Mouse (Mus musculus) heart, embryonic 12.5 days (tissue): ENCODE data around the gene Stoml1. TPM values are rescaled to one million over a fixed set of nuclear protein-coding genes. Genes with fewer than 3 reads are reported as not detected.

Experiments
- ATAC-seq: fragments of 200-750 bp; cut with Nextera tagmentation; 2 replicates; pipeline ENCODE4 v1.8.0; 2017; ENCODE audit warnings: moderate TSS enrichment, moderate library complexity; ENCODE audit not compliant: insufficient number of reproducible peaks, low FRiP score
- H3K27ac ChIP-seq: fragments of 300-500 bp; sonication (generic); 2 replicates; pipeline ENCODE4 v1.5.1; 2016; ENCODE audit warnings: mild to moderate bottlenecking, moderate library complexity; ENCODE audit not compliant: poor library complexity, severe bottlenecking
- H3K27me3 ChIP-seq: fragments of 300-500 bp; sonication (generic); replicated peaks from 2 replicates; pipeline ENCODE4 v1.6.1; 2016; ENCODE audit warnings: mild to moderate bottlenecking, moderate library complexity
- H3K36me3 ChIP-seq: fragments of 300-500 bp; sonication (generic); 2 replicates; pipeline ENCODE4 v1.6.1; 2016; ENCODE audit warnings: mild to moderate bottlenecking, moderate library complexity
- H3K4me1 ChIP-seq: fragments of 300-500 bp; sonication (generic); replicated peaks from 2 replicates; pipeline ENCODE4 v1.6.1; 2016; ENCODE audit warnings: mild to moderate bottlenecking
- H3K4me2 ChIP-seq: fragments of 300-500 bp; sonication (generic); 2 replicates; pipeline ENCODE4 v1.6.1; 2016; ENCODE audit warnings: mild to moderate bottlenecking, moderate library complexity
- H3K4me3 ChIP-seq: fragments of 300-500 bp; sonication (generic); 2 replicates; pipeline ENCODE4 v1.5.1; 2016; ENCODE audit warnings: mild to moderate bottlenecking
- H3K9ac ChIP-seq: fragments of 300-500 bp; sonication (generic); 2 replicates; pipeline ENCODE4 v1.6.1; 2016; ENCODE audit warnings: mild to moderate bottlenecking, moderate library complexity
- H3K9me3 ChIP-seq: fragments of 300-500 bp; sonication (generic); replicated peaks from 2 replicates; pipeline ENCODE4 v1.6.1; 2016; ENCODE audit warnings: mild to moderate bottlenecking, moderate library complexity
- WGBS: fragments of 180-500 bp; shearing (Covaris S2); methylation state at CpG from one replicate; pipeline ENCODE4 v1.1.7; 2016; 5-methylcytosine and 5-hydroxymethylcytosine counted together
- microRNA-seq: library from miRNA; unstranded; fragments of <30 nt; microRNA quantifications from one replicate; pipeline ENCODE4, GENCODE M21; 2017
- polyA plus RNA-seq: library from polyadenylated mRNA; unstranded; fragments of >200 nt; fragmentation: Nextera tagmentation; extraction: Ambion mirVana; gene quantifications from 2 replicates; pipeline ENCODE4 v1.2.1, GENCODE M21; 2016

The Stoml1 gene
- polyA plus RNA-seq, 1 experiment from 2014 or later = 24.0 TPM

DNA sequence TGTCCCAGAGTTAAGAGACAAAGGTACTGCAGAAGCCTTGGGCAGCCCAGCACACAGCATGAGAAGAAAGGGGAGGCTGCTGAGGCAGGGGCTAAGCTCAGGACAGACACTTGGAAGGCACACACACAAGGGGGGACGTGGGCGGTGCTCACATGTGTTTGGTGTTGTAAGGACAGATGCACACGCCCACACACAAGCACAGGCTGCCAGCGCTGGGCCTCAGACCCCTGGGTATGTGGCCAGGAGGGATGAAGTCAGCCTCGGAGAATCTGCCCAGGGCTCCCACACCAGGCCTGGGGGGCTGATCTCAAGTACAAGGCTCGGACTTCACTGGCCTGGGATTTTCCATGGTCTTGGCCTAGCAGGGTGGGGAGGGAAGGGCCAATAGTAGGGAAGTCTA lies 55.4 kb downstream of the Stoml1 start:
- H3K4me1 ChIP-seq = peaks cover 92% of the 10 kb centered on the region
- peak overlapping the region; percentile 39 for H3K9ac ChIP-seq
- no peak for ATAC-seq
- peak overlapping the region; percentile 42 for H3K4me2 ChIP-seq
- H3K9me3 ChIP-seq = no peaks in the 10 kb centered on the region
- H3K4me3 ChIP-seq = no peak overlapping the region
- no peaks in the 10 kb centered on the region for H3K36me3 ChIP-seq
- 21% methylated on average over 6 of the region's 6 CpGs for WGBS
- H3K27me3 ChIP-seq = no peaks in the 10 kb centered on the region; the same call in 1 of the 2 replicates
- peak overlapping the region; percentile 75 for H3K27ac ChIP-seq

DNA sequence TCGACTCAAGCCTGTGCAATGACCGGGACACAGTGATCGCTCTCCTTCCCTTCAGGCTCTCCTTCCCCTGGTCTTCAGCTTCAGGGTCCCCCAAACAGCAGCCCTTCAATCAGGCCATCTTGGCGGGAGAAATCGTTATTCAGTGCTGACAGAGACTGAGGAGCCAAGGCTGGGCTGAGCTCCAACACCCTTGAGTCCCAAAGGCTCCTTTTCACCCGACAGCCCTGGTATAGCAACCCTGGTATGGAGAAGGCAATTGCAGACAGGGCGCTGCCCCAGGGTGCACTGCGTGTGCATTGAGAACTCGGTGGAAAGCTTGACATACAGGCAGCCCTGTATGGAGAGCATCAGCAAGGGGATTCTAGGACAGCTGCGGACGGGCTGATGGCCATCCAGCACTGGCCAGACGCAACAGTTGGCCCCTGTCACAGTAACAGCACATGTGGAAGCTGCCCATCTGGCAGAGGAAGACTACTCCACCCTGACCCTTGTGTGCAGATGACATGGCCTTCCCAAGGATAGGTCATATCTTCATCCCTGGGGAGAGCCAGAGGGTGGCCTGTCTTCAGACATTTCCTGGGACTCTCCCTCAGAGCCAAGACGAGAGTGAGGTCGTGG lies 57.2 kb downstream of the Stoml1 start:
- Histone ChIP-seq H3K9me3 (no peaks in the 10 kb centered on the region), H3K9ac (peak overlapping the region; percentile 33; the same call in 1 of the 2 replicates), H3K27me3 (no peaks in the 10 kb centered on the region; the same call in 1 of the 2 replicates), H3K4me2 (peak overlapping the region; percentile 52), H3K4me1 (peaks cover 91% of the 10 kb centered on the region), H3K27ac (0 out of 2 replicates have a peak overlapping the region, but pooled peaks have one; percentile 10), H3K36me3 (no peaks in the 10 kb centered on the region), H3K4me3 (peak overlapping the region; percentile 11)
- WGBS = 74% methylated on average over 14 of the region's 14 CpGs
- ATAC-seq = no peak

DNA sequence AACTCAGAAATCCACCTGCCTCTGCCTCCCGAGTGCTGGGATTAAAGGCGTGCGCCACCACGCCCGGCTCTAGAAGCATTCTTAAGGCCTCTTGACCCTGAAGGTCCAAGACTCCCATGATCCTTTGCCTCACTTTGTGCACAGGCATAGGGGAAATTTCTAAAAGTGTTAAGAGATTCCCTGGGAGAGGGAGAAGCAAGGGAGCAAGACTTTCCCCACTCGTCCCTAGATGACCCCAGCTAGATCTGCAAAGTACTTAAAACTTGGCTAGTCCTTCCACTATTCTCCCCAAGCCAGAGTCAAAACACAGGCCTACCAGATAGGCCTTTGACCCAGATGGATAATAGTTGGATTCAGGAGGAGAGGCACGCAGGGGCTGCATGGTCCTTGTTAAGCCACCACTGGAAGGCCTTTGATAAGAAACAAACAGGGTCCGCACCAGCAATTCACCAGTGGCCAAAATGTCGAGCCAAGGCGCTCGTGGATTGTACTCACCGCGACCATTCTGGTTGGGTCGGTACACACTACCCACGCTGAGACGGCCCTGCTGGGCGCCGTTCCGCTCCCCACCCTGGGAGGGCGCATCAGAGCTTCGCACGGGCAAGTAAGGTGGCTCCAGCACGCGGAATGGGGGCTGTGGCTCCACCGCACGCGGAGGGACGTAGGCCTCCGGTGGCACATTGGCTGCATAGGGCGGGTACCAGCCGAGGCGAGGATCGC lies 58.4 kb downstream of the Stoml1 start:
- WGBS = 49% methylated on average over 33 of the region's 33 CpGs
- peak overlapping the region; percentile 81 for H3K9ac ChIP-seq
- peak overlapping the region; percentile 73 for H3K4me2 ChIP-seq
- peaks cover 85% of the 10 kb centered on the region for H3K4me1 ChIP-seq
- H3K27me3 ChIP-seq = no peaks in the 10 kb centered on the region; the same call in 1 of the 2 replicates
- no peaks in the 10 kb centered on the region for H3K9me3 ChIP-seq
- 0 out of 2 replicates have a peak, but pooled peaks have one; percentile 5 for ATAC-seq
- H3K36me3 ChIP-seq = no peaks in the 10 kb centered on the region
- H3K27ac ChIP-seq = peak overlapping the region; percentile 71; the same call in 1 of the 2 replicates
- peak overlapping the region; percentile 58 for H3K4me3 ChIP-seq

Small RNA genes lying within 50 kb of the gene (microRNA-seq; reads per million reads assigned to microRNA genes)
- gene Mir6385 = not detected

Other genes with a start within 250 kb of the Stoml1 start
- not detected in 2 replicates for gene Cyp11a1, start 246.8 kb upstream of the Stoml1 start, polyA plus RNA-seq
- 0.78 and 1.00 TPM in 2 replicates for gene Stra6, start 189.4 kb upstream of the Stoml1 start, polyA plus RNA-seq
- gene Ccdc33, start 134.3 kb upstream of the Stoml1 start, polyA plus RNA-seq = not detected in 2 replicates
- 8.5 and 8.6 TPM in 2 replicates for gene Islr, start 48.9 kb upstream of the Stoml1 start, polyA plus RNA-seq
- gene Islr2, start 48.8 kb upstream of the Stoml1 start, polyA plus RNA-seq = 0.05 TPM in 1 of 2 replicates, not detected in the other
- gene Pml, start 3.4 kb upstream of the Stoml1 start, polyA plus RNA-seq = 15.2 and 15.5 TPM in 2 replicates
- 57.4 and 62.4 TPM in 2 replicates for gene Loxl1, start 60.0 kb downstream of the Stoml1 start, polyA plus RNA-seq
- not detected in 2 replicates for gene Tbc1d21, start 117.3 kb downstream of the Stoml1 start, polyA plus RNA-seq
- 0.97 and 1.3 TPM in 2 replicates for gene Insyn1, start 235.4 kb downstream of the Stoml1 start, polyA plus RNA-seq